Mouse (Mus musculus) liver, postnatal 0 days (tissue): ENCODE measurements around the gene Sec63.

ENCODE experiments used
- CTCF ChIP-seq: sonication (generic); IDR thresholded peaks from 2 replicates; pipeline ENCODE4 v1.5.1; 2016; ENCODE audit warnings: antibody characterized with exemption, low read depth
- EP300 ChIP-seq: IDR thresholded peaks from 2 replicates; pipeline ENCODE4 v1.6.1; 2016; ENCODE audit warnings: antibody characterized with exemption, low read depth, mild to moderate bottlenecking

GRCm38 (mm10) chr10:42722116-42722515 lies 39.2 kb upstream of the Sec63 start:
- TF ChIP-seq CTCF (no peak), EP300 (no peak)
